Mouse (Mus musculus) neural tube, embryonic 11.5 days (tissue): ENCODE measurements at regions not wholly inside any gene's neighbourhood (a gene's known extent, or its start where the extent isn't known, plus 50 kb on each side); places are given as distances from the start of the nearest gene placed in this dataset.

Experiments used
- ATAC-seq: fragments of 200-750 bp; cut with Nextera tagmentation; 2 replicates; pipeline ENCODE4 v1.8.0; 2017; ENCODE audit warnings: moderate number of reproducible peaks, mild to moderate bottlenecking, moderate TSS enrichment, moderate library complexity; ENCODE audit not compliant: insufficient read depth, low FRiP score, low TSS enrichment
- DNase-seq: peaks from one replicate; pipeline ENCODE4 v3.0.0-alpha.2; 2015; ENCODE audit warnings: low spot score
- H3K27ac ChIP-seq: fragments of 300-500 bp; sonication (generic); 2 replicates; pipeline ENCODE4 v1.5.1; 2014; ENCODE audit warnings: low read depth, mild to moderate bottlenecking, low read length
- H3K27me3 ChIP-seq: fragments of 300-500 bp; sonication (generic); 2 replicates; pipeline ENCODE4 v1.6.1; 2014; ENCODE audit warnings: mild to moderate bottlenecking, low read length, mixed read lengths; ENCODE audit not compliant: control insufficient read depth, insufficient read depth
- H3K36me3 ChIP-seq: fragments of 300-500 bp; sonication (generic); 2 replicates; pipeline ENCODE4 v1.6.1; 2014; ENCODE audit warnings: mild to moderate bottlenecking, low read length, moderate library complexity, mixed read lengths; ENCODE audit not compliant: control insufficient read depth, insufficient read depth
- H3K4me1 ChIP-seq: fragments of 300-500 bp; sonication (generic); 2 replicates; pipeline ENCODE4 v1.6.1; 2014; ENCODE audit warnings: low read length, mixed read lengths; ENCODE audit not compliant: control insufficient read depth, insufficient read depth
- H3K4me2 ChIP-seq: fragments of 300-500 bp; sonication (generic); 2 replicates; pipeline ENCODE4 v1.6.1; 2014; ENCODE audit warnings: low read depth, mild to moderate bottlenecking, moderate library complexity
- H3K4me3 ChIP-seq: fragments of 300-500 bp; sonication (generic); 2 replicates; pipeline ENCODE4 v1.5.1; 2014; ENCODE audit warnings: low read depth, low read length
- H3K9ac ChIP-seq: fragments of 300-500 bp; sonication (generic); 2 replicates; pipeline ENCODE4 v1.6.1; 2014; ENCODE audit warnings: mild to moderate bottlenecking, low read length
- H3K9me3 ChIP-seq: fragments of 300-500 bp; sonication (generic); 2 replicates; pipeline ENCODE4 v1.6.1; 2016; ENCODE audit warnings: low read length; ENCODE audit not compliant: control insufficient read depth
- WGBS: fragments of 180-500 bp; shearing (Covaris S2); extraction: QIAGEN DNeasy Blood & Tissue Kit; methylation state at CpG from one replicate; pipeline ENCODE4 v1.1.7; 2014; 5-methylcytosine and 5-hydroxymethylcytosine counted together

- Histone ChIP-seq H3K9me3 (no peaks in the 10 kb centered on the region), H3K27me3 (no peaks in the 10 kb centered on the region), H3K27ac (no peak overlapping the region), H3K36me3 (no peaks in the 10 kb centered on the region), H3K9ac (no peak overlapping the region), H3K4me1 (no peaks in the 10 kb centered on the region), H3K4me3 (no peak overlapping the region), H3K4me2 (no peak overlapping the region)
- 79% methylated on average over 8 of the region's 8 CpGs for WGBS
- ATAC-seq (no peak), DNase-seq (no peak)
Measured at GRCm38 (mm10) chr1:190340715-190341114, 170.2 kb upstream of the Prox1 start.

GRCm38 (mm10) chr1:190334471-190334870 is 164.0 kb upstream of the Prox1 start:
- 61% methylated on average over 2 of the region's 2 CpGs for WGBS
- Histone ChIP-seq H3K4me1 (no peaks in the 10 kb centered on the region; the same call in 1 of the 2 replicates), H3K4me3 (no peak overlapping the region), H3K9me3 (no peaks in the 10 kb centered on the region), H3K4me2 (no peak overlapping the region), H3K27ac (no peak overlapping the region), H3K9ac (no peak overlapping the region), H3K36me3 (no peaks in the 10 kb centered on the region), H3K27me3 (no peaks in the 10 kb centered on the region)
- ATAC-seq, result no peak
- no peak for DNase-seq

DNA sequence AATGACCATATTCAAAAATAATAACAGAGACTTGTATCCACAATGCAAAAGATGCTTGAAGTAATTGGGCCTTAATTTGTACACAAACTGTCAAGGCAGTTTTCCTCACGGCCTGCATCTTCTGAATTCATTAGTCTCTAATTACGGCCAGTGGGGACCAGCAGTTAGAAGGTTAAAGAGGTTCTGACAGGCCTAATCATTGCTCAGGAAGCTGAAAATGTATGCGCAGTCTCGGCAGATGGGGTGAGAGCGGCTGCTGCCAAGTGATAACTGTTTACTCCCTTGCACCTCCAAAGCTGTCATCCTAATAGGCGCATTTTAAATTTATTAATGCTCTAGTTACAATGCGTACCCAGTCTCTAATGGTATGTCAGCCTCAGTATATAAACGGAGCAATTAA is 163.5 kb upstream of the Prox1 start:
- H3K27ac ChIP-seq, result no peak overlapping the region
- no peak overlapping the region for H3K4me3 ChIP-seq
- no peak overlapping the region for H3K9ac ChIP-seq
- no peaks in the 10 kb centered on the region for H3K9me3 ChIP-seq
- peak; percentile 45 for DNase-seq
- H3K27me3 ChIP-seq, result no peaks in the 10 kb centered on the region
- no peak for ATAC-seq
- no peak overlapping the region for H3K4me2 ChIP-seq
- no peaks in the 10 kb centered on the region for H3K36me3 ChIP-seq
- WGBS, result 64% methylated on average over 8 of the region's 8 CpGs
- no peaks in the 10 kb centered on the region; the same call in 1 of the 2 replicates for H3K4me1 ChIP-seq

DNA sequence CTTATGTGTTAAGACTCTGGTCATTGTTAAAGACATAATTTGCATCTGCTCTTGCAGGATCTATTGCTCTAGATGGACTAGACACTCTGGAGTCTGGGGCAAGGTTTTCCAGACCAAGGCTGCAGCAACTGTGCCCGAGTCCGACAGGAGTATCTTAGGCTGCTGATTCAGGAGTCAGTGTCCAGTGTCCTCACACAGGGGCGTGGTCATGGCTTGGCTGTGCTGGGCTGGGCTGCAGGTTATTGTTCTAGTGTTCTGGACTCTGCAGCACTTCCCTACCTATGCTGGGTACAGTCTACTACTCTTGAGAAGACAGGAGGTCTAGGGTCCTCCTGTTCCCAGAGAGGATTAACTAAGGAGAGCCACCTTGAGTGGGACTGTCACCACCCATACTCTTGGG is 161.5 kb upstream of the Prox1 start:
- no peaks in the 10 kb centered on the region for H3K36me3 ChIP-seq
- no peak for ATAC-seq
- H3K27me3 ChIP-seq, result no peaks in the 10 kb centered on the region
- DNase-seq, result no peak
- no peaks in the 10 kb centered on the region; the same call in 1 of the 2 replicates for H3K4me1 ChIP-seq
- H3K9ac ChIP-seq, result no peak overlapping the region
- H3K4me3 ChIP-seq, result no peak overlapping the region
- H3K27ac ChIP-seq, result no peak overlapping the region
- WGBS, result 77% methylated on average over 3 of the region's 3 CpGs
- no peak overlapping the region for H3K4me2 ChIP-seq
- H3K9me3 ChIP-seq, result no peaks in the 10 kb centered on the region

DNA sequence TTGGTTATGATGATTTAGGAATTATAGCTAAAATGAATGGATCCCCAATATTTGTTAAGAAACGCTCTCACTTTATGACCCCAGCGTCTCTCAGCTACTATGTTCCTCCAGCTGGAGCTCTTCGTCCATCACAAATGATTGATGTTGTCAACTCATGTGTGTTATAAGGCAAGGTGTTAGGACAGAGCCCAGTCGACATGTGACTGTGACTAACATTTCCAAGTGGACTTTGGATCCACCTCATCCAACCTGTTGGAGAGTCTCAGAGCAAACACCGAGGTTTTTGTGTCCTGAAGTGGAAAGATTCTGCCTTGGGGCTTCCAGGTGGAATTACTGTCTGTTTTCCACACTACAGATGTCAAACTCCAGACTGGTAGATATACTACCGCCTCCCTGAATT is 154.0 kb upstream of the Prox1 start:
- ATAC-seq, result no peak

DNA sequence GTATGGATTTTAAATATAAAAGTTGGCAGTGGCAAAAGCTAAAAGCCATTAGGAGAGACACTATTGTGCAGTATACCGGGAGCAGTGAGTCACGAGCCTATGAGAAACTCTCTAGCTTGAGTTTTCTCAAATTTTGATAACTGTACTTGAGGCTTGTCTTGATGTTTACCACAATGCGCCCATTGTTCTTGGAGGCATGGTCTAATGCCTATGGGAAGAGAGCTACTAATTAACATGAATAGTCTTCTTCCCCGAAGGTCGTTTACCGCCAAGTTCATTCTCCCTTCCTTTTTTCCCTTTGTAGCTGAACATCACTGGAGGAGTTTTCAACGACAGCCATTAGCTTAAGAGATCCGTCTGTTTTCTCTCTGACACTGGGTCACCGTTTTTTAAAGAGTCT is 153.2 kb upstream of the Prox1 start:
- H3K4me3 ChIP-seq, result no peak overlapping the region
- H3K4me2 ChIP-seq, result no peak overlapping the region
- ATAC-seq, result no peak
- H3K9ac ChIP-seq, result no peak overlapping the region
- H3K4me1 ChIP-seq, result no peaks in the 10 kb centered on the region
- no peaks in the 10 kb centered on the region for H3K9me3 ChIP-seq
- no peak overlapping the region for H3K27ac ChIP-seq
- 63% methylated on average over 9 of the region's 9 CpGs for WGBS
- no peaks in the 10 kb centered on the region for H3K36me3 ChIP-seq
- H3K27me3 ChIP-seq, result no peaks in the 10 kb centered on the region
- DNase-seq, result no peak

More for the DNA sequence above, 154.0 kb upstream of the Prox1 start:
- no peaks in the 10 kb centered on the region for H3K4me1 ChIP-seq
- no peak overlapping the region for H3K9ac ChIP-seq
- no peak overlapping the region for H3K4me2 ChIP-seq
- H3K9me3 ChIP-seq, result no peaks in the 10 kb centered on the region
- H3K4me3 ChIP-seq, result no peak overlapping the region
- no peak overlapping the region for H3K27ac ChIP-seq
- no peak for DNase-seq
- WGBS, result 87% methylated on average over 6 of the region's 6 CpGs
- no peaks in the 10 kb centered on the region for H3K36me3 ChIP-seq
- H3K27me3 ChIP-seq, result no peaks in the 10 kb centered on the region

- ATAC-seq (no peak), DNase-seq (no peak)
- WGBS, result 78% methylated on average over 5 of the region's 5 CpGs
Measured at GRCm38 (mm10) chr1:190316175-190316574, 145.7 kb upstream of the Prox1 start.

DNA sequence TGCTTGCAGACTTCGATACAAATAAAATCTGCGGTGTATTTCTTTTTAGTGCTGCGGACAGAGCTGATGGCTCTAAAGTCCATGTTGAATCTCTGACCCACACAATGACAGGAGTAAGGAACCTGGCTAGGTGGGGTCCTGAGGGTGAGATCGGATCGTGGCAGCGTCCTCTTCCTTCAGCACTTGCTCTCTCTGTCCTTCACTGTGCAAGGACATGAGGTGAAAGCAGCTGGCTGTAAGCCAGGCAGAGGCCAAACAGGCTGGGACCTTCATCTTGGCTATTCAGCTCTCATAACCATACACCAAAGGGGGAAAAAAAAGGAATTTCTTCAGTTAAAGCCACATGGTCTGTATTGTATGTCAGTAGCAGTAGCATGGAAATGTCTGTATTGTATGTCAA is 139.3 kb upstream of the Prox1 start:
- H3K27me3 ChIP-seq, result no peaks in the 10 kb centered on the region
- H3K9ac ChIP-seq, result no peak overlapping the region
- no peak overlapping the region for H3K4me2 ChIP-seq
- DNase-seq (no peak), ATAC-seq (no peak)
- H3K4me1 ChIP-seq, result no peaks in the 10 kb centered on the region
- no peaks in the 10 kb centered on the region for H3K36me3 ChIP-seq
- no peaks in the 10 kb centered on the region for H3K9me3 ChIP-seq
- H3K27ac ChIP-seq, result no peak overlapping the region
- H3K4me3 ChIP-seq, result no peak overlapping the region
- 95% methylated on average over 6 of the region's 6 CpGs for WGBS

More at GRCm38 (mm10) chr1:190316175-190316574, 145.7 kb upstream of the Prox1 start:
- H3K36me3 ChIP-seq, result no peaks in the 10 kb centered on the region
- no peaks in the 10 kb centered on the region for H3K27me3 ChIP-seq
- no peak overlapping the region for H3K27ac ChIP-seq
- no peak overlapping the region for H3K9ac ChIP-seq
- H3K4me3 ChIP-seq, result no peak overlapping the region
- no peaks in the 10 kb centered on the region for H3K9me3 ChIP-seq
- H3K4me1 ChIP-seq, result no peaks in the 10 kb centered on the region
- H3K4me2 ChIP-seq, result no peak overlapping the region

DNA sequence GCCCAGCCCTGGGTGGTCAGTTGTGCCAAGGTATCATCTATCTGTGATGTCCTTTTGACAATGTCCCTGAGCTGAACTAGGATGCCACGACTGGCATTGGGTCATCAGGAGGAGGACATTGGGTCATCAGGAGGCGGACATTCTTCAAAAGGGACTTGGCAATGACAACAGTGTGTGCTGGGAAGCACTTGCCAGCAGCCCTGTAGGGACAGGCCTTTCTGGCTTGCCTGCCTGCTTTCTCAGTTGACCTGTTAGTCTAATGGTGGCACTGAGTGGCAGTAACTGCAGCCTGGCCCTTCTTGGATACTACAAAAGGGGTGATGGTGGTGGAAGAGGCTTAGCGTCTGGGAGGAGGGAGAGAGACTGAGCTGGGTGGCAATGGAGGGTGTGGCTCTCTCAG is 137.2 kb upstream of the Prox1 start:
- Histone ChIP-seq H3K9me3 (no peaks in the 10 kb centered on the region), H3K4me1 (no peaks in the 10 kb centered on the region), H3K9ac (no peak overlapping the region), H3K27ac (no peak overlapping the region), H3K4me2 (no peak overlapping the region), H3K36me3 (no peaks in the 10 kb centered on the region), H3K27me3 (no peaks in the 10 kb centered on the region), H3K4me3 (no peak overlapping the region)
- no peak for ATAC-seq
- no peak for DNase-seq
- 88% methylated on average over 3 of the region's 3 CpGs for WGBS
